ENCODE assay signal across 8 mouse cellular contexts in the genomic region with DNA sequence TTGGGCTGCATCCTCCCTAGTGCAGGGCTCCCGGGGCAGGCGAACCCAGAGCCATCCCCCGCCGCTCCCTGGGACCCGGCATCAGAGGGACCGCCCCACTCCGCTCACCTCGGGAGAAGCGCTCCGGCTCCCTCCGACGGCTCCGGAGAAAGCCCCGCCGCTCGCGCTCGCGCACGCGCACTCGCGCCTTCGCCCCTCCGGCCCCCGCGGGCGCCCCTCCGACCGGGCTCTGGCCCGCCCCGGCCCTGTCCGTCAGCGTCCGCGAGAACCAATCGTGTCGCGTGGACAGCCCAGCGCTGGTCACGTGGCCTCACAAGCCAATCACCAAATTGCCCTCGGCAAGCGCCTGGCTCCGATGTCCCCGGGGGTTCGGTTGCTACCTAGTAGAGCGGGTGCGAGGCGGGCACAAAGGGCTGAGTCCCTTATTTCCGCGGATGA. TPM values are rescaled to one million over a fixed set of nuclear protein-coding genes. Genes with fewer than 3 reads are reported as not detected.
DNase-seq lines count a peak whose midpoint lies in the region; ATAC-seq lines count a peak whose summit lies in the region.

A gene (minus strand): TSS at position 191 of the 438 bp plus-strand sequence.

- peak; percentile 97 for ATAC-seq in hindbrain, embryonic 16.5 days

- H3K4me3 ChIP-seq in hindbrain, embryonic 16.5 days (ENCODE audit: low read length) = peak within 1 kb of the TSS; percentile 64

- WGBS in hindbrain, embryonic 16.5 days = under 1% methylated on average over 48 of the region's 51 CpGs

- peak within 1 kb of the TSS; percentile 67 for H3K4me2 ChIP-seq in hindbrain, embryonic 16.5 days (ENCODE audit: low read length)

- H3K27ac ChIP-seq in hindbrain, embryonic 16.5 days (ENCODE audit: low read depth, low read length) = peak within 1 kb of the TSS; percentile 44

- DNase-seq in MN1 (ENCODE audit: low spot score) = peak; percentile 97
- DNase-seq in cerebellum, postnatal 14 days = peak; percentile 95 to 97
- DNase-seq in gastrocnemius, adult 18-20 months (ENCODE audit: low spot score) = peak; percentile 28
- DNase-seq in left cerebral cortex, adult 11 months (ENCODE audit: low spot score) = peak; percentile 90
- DNase-seq in lung, postnatal 25 days (ENCODE audit: low spot score) = peak; percentile 87
- peak; percentile 82 for DNase-seq in retina, postnatal 7 days (ENCODE audit: low read depth, low spot score)
- DNase-seq in thymus, postnatal 4 days = peak; percentile 75

- H3K9ac ChIP-seq in hindbrain, embryonic 16.5 days (ENCODE audit: low read depth, low read length) = peak within 1 kb of the TSS; percentile 72

- no peaks in the 10 kb centered on the region for H3K36me3 ChIP-seq in hindbrain, embryonic 16.5 days (ENCODE audit: control insufficient read depth, insufficient read depth, low read length)

- no peaks in the 10 kb centered on the region for H3K9me3 ChIP-seq in hindbrain, embryonic 16.5 days (ENCODE audit: control insufficient read depth, low read length)

- H3K27me3 ChIP-seq in hindbrain, embryonic 16.5 days (replicated peaks; ENCODE audit: control insufficient read depth, insufficient read depth, low read length) = no peaks in the 10 kb centered on the region

- H3K4me1 ChIP-seq in hindbrain, embryonic 16.5 days (ENCODE audit: control insufficient read depth, insufficient read depth, low read depth, low read length) = peaks cover 8% of the 10 kb centered on the region

RNA-seq across cellular contexts. Expression of the gene that starts here (rescaled TPM):
- not detected for total RNA-seq in gastrocnemius, adult 18-20 months (2021)
- 29.3 and 31.5 TPM in 2 replicates for polyA plus RNA-seq in hindbrain, embryonic 16.5 days (2015; fragmentation: Nextera tagmentation; extraction: Ambion mirVana)

Comparison
In these comparisons a context has a peak if more than half of its experiments do, and no peak if none do; other contexts are left out.
1. Peak in every context shown above with its lines: DNase-seq, ATAC-seq, H3K4me3 ChIP-seq and H3K27ac ChIP-seq.
2. Peak in DNase-seq in gastrocnemius, adult 18-20 months; RNA of the gene not detected or under 1 TPM.
3. DNase-seq: peak in every context shown above with its lines; median percentile 97 in MN1; 96 in cerebellum, postnatal 14 days; 90 in left cerebral cortex, adult 11 months; 87 in lung, postnatal 25 days; 82 in retina, postnatal 7 days; 75 in thymus, postnatal 4 days; 28 in gastrocnemius, adult 18-20 months.